Mouse (Mus musculus): ENCODE results near the gene Abi3. TPM values are rescaled to one million over a fixed set of nuclear protein-coding genes. Genes with fewer than 3 reads are reported as not detected.

The Abi3 gene
- polyA plus RNA-seq, 1 experiment from 2014 or later = 9.9 TPM

DNA sequence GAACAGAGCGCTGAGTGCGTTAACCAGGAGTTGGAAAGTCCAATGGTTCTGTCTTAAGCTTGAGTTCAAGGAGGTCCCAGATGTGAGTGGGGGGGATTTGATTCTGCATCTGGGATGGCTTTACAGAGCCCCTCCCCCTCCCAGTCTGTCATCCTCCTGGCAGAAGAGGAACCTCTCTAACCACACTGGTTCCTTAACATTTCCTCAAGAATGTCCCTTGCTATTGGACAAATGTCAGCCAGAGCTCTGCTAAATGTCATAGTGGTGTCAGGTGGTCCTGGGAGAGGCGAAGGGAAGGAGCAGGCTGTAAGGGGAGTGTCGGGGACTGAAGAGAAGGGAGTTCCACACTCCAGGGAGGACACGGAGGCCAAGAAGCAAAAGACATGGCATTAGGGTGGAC lies 677 bp upstream of the Abi3 start:
- H3K4me3 ChIP-seq (replicated peaks; ENCODE audit: low read length) = no peak overlapping the region
- peak overlapping the region; percentile 68 for H3K27ac ChIP-seq (ENCODE audit: low read length)
- H3K4me1 ChIP-seq (ENCODE audit: control insufficient read depth, insufficient read depth, low read length) = peaks cover 10% of the 10 kb centered on the region; the same call in 1 of the 2 replicates
- 57% methylated on average over 5 of the region's 5 CpGs for WGBS
- no peaks in the 10 kb centered on the region for H3K9me3 ChIP-seq (replicated peaks; ENCODE audit: control insufficient read depth, low read length)
- ATAC-seq (ENCODE audit: insufficient read depth, low FRiP score) = no peak
- H3K36me3 ChIP-seq (ENCODE audit: control insufficient read depth, insufficient read depth, low read length) = no peaks in the 10 kb centered on the region
- no peaks in the 10 kb centered on the region for H3K27me3 ChIP-seq (ENCODE audit: control insufficient read depth, insufficient read depth, low read length)
- H3K4me2 ChIP-seq (ENCODE audit: low read depth, low read length) = peak overlapping the region; percentile 17; the same call in 1 of the 2 replicates
- no peak overlapping the region for H3K9ac ChIP-seq (ENCODE audit: low read length)

DNA sequence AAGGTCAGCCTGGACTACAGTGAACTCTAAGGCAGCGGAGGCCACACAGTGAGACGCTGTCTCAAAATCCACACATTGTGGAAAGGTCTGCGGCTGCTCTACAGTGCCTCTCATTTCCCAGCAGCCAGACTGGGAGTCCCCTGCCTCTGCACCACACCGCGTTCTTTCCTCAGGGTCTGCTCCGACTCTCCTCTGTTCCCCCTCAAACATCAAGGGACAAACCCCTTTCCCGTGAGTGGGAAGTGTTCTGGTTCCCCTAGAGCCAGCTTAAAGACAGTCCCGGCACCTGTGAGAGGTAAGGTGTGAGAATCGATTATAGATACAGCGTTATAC lies 812 bp downstream of the Abi3 start:
- Histone ChIP-seq H3K27me3 (ENCODE audit: control insufficient read depth, insufficient read depth, low read length) (no peaks in the 10 kb centered on the region), H3K9me3 (replicated peaks; ENCODE audit: control insufficient read depth, low read length) (no peaks in the 10 kb centered on the region), H3K27ac (ENCODE audit: low read length) (peak overlapping the region; percentile 37; the same call in 1 of the 2 replicates), H3K36me3 (ENCODE audit: control insufficient read depth, insufficient read depth, low read length) (no peaks in the 10 kb centered on the region), H3K4me1 (ENCODE audit: control insufficient read depth, insufficient read depth, low read length) (peaks cover 18% of the 10 kb centered on the region), H3K4me2 (ENCODE audit: low read depth, low read length) (peak overlapping the region; percentile 28; the same call in 1 of the 2 replicates), H3K9ac (ENCODE audit: low read length) (peak overlapping the region; percentile 51), H3K4me3 (replicated peaks; ENCODE audit: low read length) (peak overlapping the region; percentile 34)
- ATAC-seq (ENCODE audit: insufficient read depth, low FRiP score) = no peak
- WGBS = 60% methylated on average over 10 of the region's 10 CpGs

DNA sequence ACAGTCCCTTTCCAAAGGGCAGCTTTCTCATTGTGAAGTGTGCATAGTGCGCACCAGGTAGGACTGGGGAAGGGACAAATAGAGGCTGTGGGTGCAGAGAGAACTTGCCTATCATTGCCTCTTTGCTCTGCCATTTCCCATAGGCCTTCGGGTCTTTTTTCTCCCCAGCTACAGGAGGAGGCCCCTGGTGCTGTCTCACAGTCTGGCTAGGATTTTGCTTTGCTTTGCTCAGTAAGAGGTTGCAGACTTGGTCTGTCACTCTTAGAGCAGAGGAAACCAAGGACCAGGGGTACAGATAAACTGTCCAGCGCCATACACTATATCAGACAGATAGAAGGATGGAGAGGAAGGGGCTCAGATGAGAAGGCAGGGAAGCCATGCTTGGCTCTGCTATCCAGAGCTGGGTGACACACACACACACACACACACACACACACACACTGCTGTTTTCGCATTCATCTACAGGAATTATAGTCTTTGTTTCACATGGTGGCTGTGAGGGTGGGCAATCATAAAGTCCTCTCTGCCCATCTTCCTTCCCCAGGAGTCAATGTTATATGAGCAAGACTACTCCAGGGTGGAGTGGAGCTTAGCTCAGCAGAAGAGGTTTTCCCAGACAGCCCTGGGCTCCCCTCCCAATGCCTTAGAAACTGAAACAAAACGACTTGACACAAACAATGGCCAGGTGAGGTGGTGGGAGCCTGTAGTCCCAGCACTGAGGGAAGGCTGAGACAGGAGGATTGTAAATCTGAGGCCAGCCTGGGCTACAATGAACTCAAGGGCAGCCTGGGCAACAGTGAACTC lies 1.4 kb downstream of the Abi3 start:
- peaks cover 20% of the 10 kb centered on the region for H3K4me1 ChIP-seq (ENCODE audit: control insufficient read depth, insufficient read depth, low read length)
- peak overlapping the region; percentile 37; the same call in 1 of the 2 replicates for H3K27ac ChIP-seq (ENCODE audit: low read length)
- peak overlapping the region; percentile 48 for H3K9ac ChIP-seq (ENCODE audit: low read length)
- no peak overlapping the region; the same call in 1 of the 2 replicates for H3K4me2 ChIP-seq (ENCODE audit: low read depth, low read length)
- WGBS = 76% methylated on average over 5 of the region's 5 CpGs
- no peak for ATAC-seq (ENCODE audit: insufficient read depth, low FRiP score)
- H3K36me3 ChIP-seq (ENCODE audit: control insufficient read depth, insufficient read depth, low read length) = no peaks in the 10 kb centered on the region
- peak overlapping the region; percentile 34; the same call in 1 of the 2 replicates for H3K4me3 ChIP-seq (replicated peaks; ENCODE audit: low read length)
- no peaks in the 10 kb centered on the region for H3K9me3 ChIP-seq (replicated peaks; ENCODE audit: control insufficient read depth, low read length)
- H3K27me3 ChIP-seq (ENCODE audit: control insufficient read depth, insufficient read depth, low read length) = no peaks in the 10 kb centered on the region

DNA sequence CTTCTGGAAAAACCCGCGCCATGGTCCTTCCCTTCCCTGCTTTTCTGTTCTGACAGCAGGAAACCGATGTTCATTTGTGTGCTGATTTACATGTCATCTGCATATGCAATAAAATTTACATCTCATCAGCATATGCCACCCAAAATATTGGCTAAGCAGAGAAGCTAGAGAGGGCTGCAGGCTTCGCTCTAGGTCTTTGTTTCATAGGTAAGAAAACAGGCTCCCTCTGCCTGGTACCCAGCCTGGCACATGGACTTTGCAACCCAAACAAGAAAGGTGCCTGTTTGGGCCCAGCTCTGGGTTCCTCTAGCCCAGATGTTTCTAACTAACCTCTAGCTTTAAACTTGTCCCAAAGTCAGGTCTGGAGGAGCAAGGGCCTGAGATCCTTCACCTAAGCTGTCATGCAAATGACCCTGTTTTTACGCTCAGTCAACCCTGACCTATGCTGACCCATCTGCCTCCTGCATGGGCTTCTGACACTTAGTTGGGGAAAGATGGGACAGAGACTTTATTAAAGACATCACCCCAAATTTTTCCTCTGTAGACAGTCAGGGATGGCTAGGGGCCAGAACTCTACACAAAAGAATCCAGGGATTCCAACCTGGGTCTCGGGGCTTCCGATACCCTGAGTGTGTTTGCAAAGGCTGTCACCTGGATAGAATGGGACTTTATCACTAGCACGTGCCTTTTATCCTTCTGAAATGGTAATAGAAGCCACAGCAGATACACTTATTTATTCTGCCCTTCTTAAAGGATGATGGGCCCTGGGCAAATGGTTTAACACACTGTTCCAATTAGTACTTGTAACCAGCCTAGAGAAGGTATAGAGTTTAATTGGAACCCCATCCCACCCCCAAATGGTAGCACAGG lies 3.0 kb downstream of the Abi3 start:
- no peaks in the 10 kb centered on the region for H3K9me3 ChIP-seq (replicated peaks; ENCODE audit: control insufficient read depth, low read length)
- WGBS = 71% methylated on average over 8 of the region's 8 CpGs
- H3K27ac ChIP-seq (ENCODE audit: low read length) = no peak overlapping the region
- no peak for ATAC-seq (ENCODE audit: insufficient read depth, low FRiP score)
- H3K9ac ChIP-seq (ENCODE audit: low read length) = no peak overlapping the region
- H3K4me3 ChIP-seq (replicated peaks; ENCODE audit: low read length) = no peak overlapping the region
- no peaks in the 10 kb centered on the region for H3K36me3 ChIP-seq (ENCODE audit: control insufficient read depth, insufficient read depth, low read length)
- no peak overlapping the region; the same call in 1 of the 2 replicates for H3K4me2 ChIP-seq (ENCODE audit: low read depth, low read length)
- peaks cover 6% of the 10 kb centered on the region for H3K27me3 ChIP-seq (ENCODE audit: control insufficient read depth, insufficient read depth, low read length)
- H3K4me1 ChIP-seq (ENCODE audit: control insufficient read depth, insufficient read depth, low read length) = peaks cover 36% of the 10 kb centered on the region

DNA sequence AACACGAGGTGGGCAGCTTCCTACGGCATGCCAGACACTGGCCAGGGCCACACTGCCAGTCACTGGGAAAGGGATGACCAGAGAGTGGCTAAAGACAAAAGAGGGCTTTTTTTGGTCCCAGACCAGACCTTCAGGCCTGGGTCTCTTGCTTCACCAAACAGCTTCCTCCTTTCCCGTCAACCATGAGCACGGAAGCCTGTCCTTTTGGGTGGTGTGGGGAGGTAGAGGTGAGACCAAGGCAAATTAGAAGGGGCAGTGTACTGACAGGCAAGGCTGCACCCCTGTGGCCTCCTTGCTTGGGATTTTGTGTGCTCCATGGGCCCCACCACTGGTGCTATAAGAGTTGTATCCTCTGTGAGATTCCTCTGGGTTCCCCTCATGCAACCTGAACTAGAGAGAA lies 3.7 kb downstream of the Abi3 start:
- Histone ChIP-seq H3K27ac (ENCODE audit: low read length) (0 out of 2 replicates have a peak overlapping the region, but pooled peaks have one; percentile 23), H3K27me3 (ENCODE audit: control insufficient read depth, insufficient read depth, low read length) (peaks cover 12% of the 10 kb centered on the region)
- ATAC-seq (ENCODE audit: insufficient read depth, low FRiP score) = no peak

DNA sequence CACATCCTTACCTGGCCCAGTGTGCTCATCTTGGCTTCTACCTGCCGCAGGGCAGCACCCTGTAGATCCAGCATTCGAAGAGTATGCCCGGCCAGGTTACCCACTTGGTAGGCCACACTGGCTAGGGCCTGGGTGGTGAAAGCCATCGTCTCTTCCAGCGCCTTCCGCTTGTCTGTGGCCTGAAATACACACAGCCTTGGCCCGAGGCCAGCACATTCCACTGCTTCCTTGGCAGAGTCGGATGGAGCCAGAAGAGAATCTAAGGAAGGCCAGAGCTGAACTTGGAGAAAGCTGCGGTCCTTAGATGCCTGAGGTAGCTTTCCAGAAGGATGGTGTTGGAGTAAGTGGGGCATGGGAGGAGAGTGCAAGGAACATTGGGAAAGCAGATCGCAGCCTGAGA lies 5.2 kb downstream of the Abi3 start, which contains the start of gene Gngt2:
TSS of gene Gngt2 (plus strand) at position 158 of the 400 bp plus-strand sequence.
- peaks cover 27% of the 10 kb centered on the region for H3K27me3 ChIP-seq (ENCODE audit: control insufficient read depth, insufficient read depth, low read length)
- no peaks in the 10 kb centered on the region for H3K36me3 ChIP-seq (ENCODE audit: control insufficient read depth, insufficient read depth, low read length)
- peak; percentile 31; the same call in 1 of the 2 replicates for ATAC-seq (ENCODE audit: insufficient read depth, low FRiP score)
- H3K27ac ChIP-seq (ENCODE audit: low read length) = no peak within 1 kb of the TSS
- 42% methylated on average over 10 of the region's 10 CpGs for WGBS
- no peak within 1 kb of the TSS; the same call in 1 of the 2 replicates for H3K4me2 ChIP-seq (ENCODE audit: low read depth, low read length)
- H3K4me3 ChIP-seq (replicated peaks; ENCODE audit: low read length) = no peak within 1 kb of the TSS
- no peaks in the 10 kb centered on the region for H3K9me3 ChIP-seq (replicated peaks; ENCODE audit: control insufficient read depth, low read length)
- H3K4me1 ChIP-seq (ENCODE audit: control insufficient read depth, insufficient read depth, low read length) = peaks cover 32% of the 10 kb centered on the region
- H3K9ac ChIP-seq (ENCODE audit: low read length) = no peak within 1 kb of the TSS

More for the DNA sequence above, 3.7 kb downstream of the Abi3 start:
- H3K9me3 ChIP-seq (replicated peaks; ENCODE audit: control insufficient read depth, low read length) = no peaks in the 10 kb centered on the region
- no peaks in the 10 kb centered on the region for H3K36me3 ChIP-seq (ENCODE audit: control insufficient read depth, insufficient read depth, low read length)
- peaks cover 38% of the 10 kb centered on the region for H3K4me1 ChIP-seq (ENCODE audit: control insufficient read depth, insufficient read depth, low read length)
- 68% methylated on average over 4 of the region's 4 CpGs for WGBS
- no peak overlapping the region for H3K4me3 ChIP-seq (replicated peaks; ENCODE audit: low read length)
- H3K9ac ChIP-seq (ENCODE audit: low read length) = no peak overlapping the region
- no peak overlapping the region for H3K4me2 ChIP-seq (ENCODE audit: low read depth, low read length)

DNA sequence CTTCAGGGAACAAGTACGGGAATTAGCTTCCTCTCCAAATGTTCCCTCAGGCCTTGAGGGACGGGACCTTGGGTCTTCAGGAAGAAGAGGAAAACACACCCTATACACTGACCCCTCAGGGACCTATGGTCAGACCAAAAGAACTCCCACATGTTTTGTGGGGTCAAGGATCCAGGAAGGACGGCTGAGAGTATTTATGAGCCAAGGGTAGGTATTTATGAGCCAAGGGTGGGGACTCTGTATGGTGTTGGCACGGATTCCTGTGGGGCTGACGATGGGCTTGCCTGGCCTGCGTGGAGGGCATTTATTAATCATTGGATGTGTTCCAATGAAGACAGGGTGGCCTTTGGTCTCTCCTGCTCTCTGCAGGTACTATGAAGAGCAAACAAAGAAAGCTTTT lies 5.8 kb downstream of the Abi3 start:
- Histone ChIP-seq H3K27ac (ENCODE audit: low read length) (no peak overlapping the region), H3K9me3 (replicated peaks; ENCODE audit: control insufficient read depth, low read length) (no peaks in the 10 kb centered on the region), H3K4me3 (replicated peaks; ENCODE audit: low read length) (no peak overlapping the region), H3K4me2 (ENCODE audit: low read depth, low read length) (no peak overlapping the region), H3K4me1 (ENCODE audit: control insufficient read depth, insufficient read depth, low read length) (peaks cover 29% of the 10 kb centered on the region), H3K36me3 (ENCODE audit: control insufficient read depth, insufficient read depth, low read length) (no peaks in the 10 kb centered on the region), H3K9ac (ENCODE audit: low read length) (no peak overlapping the region), H3K27me3 (ENCODE audit: control insufficient read depth, insufficient read depth, low read length) (peaks cover 34% of the 10 kb centered on the region)
- 0 out of 2 replicates have a peak, but pooled peaks have one; percentile 13 for ATAC-seq (ENCODE audit: insufficient read depth, low FRiP score)
- WGBS = 52% methylated on average over 6 of the region's 6 CpGs

DNA sequence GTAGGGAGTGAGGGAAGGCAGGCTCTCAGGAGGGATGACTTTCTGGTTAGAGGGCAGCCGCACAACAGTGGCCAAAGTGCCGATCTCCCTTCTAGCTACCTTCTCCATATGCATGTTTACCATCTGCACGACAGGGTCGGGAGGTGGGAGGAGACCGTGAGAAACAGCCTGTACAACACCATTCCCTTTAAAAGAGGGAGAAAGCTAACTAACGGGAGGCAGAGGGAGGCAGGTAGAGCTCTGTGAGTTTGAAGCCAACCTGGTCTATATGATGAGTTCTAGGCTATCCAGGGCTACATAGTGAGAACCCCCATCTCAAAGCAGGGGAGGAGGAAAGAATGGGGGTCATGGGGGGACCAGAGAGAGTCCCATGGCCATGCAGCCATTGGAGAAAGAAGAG lies 6.4 kb downstream of the Abi3 start:
- no peaks in the 10 kb centered on the region for H3K9me3 ChIP-seq (replicated peaks; ENCODE audit: control insufficient read depth, low read length)
- no peaks in the 10 kb centered on the region for H3K36me3 ChIP-seq (ENCODE audit: control insufficient read depth, insufficient read depth, low read length)
- ATAC-seq (ENCODE audit: insufficient read depth, low FRiP score) = no peak
- WGBS = 33% methylated on average over 6 of the region's 6 CpGs
- H3K4me1 ChIP-seq (ENCODE audit: control insufficient read depth, insufficient read depth, low read length) = peaks cover 35% of the 10 kb centered on the region
- no peak overlapping the region for H3K27ac ChIP-seq (ENCODE audit: low read length)
- H3K9ac ChIP-seq (ENCODE audit: low read length) = no peak overlapping the region
- H3K4me2 ChIP-seq (ENCODE audit: low read depth, low read length) = peak overlapping the region; percentile 4; the same call in 1 of the 2 replicates
- H3K27me3 ChIP-seq (ENCODE audit: control insufficient read depth, insufficient read depth, low read length) = peaks cover 40% of the 10 kb centered on the region
- no peak overlapping the region for H3K4me3 ChIP-seq (replicated peaks; ENCODE audit: low read length)

Measured in stomach, embryonic 16.5 days (tissue).